Mouse (Mus musculus) T-helper 2 cell (primary cell): ENCODE measurements around the gene Agfg1.

ENCODE experiments used
- in situ Hi-C: fragments of 300-600 bp; cut with MboI, MseI; formaldehyde crosslinking; loops from one replicate; pipeline ENCODE4 v1.15.1; 2025; ENCODE audit warnings: high pct_unique_total_duplicates

The Agfg1 gene

DNA sequence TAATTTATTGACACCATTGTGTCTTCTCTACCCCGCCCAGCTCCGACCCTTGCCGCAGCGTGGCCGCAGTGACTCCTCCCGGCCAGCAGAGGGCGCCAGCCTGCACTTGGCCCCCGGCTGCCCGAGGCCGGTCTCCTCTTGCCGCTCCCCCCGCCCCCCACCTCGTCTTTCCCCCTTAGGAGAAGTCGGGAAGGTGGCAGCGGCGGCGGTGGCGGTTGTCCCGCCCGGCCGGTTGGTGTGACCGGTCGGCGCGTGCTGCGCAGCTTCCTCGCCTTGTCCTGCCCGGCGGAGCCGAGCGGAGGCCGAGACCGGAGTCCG lies at the start of gene Agfg1:
Gene Agfg1 (plus strand): TSS at position 188 of the 318 bp plus-strand sequence.
- in situ Hi-C loops: no loop called here

DNA sequence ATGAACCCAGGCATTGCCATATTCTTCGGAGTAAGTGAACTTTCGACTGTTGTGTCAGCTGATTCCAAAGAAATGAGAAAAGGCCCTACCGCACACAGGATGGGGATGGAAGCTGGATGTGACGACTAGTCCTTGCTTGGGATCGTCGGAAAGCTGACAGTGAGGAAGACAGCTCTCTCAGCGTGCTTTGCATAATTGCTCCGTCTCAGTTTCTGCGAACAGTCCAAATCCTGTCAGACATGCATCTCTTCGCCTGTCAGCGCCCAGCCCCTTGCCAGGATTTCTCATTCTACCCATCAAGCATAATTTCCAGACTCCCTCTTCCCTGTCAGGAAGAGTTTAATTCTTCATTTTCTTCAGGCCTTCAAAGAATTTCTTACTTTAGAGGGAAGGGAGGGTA lies 48.2 kb upstream of the Agfg1 start:
- in situ Hi-C loops: loop anchor here (25.0 kb wide), 1 partner anchor 921 kb away; no protein-coding TSS in a partner anchor

DNA sequence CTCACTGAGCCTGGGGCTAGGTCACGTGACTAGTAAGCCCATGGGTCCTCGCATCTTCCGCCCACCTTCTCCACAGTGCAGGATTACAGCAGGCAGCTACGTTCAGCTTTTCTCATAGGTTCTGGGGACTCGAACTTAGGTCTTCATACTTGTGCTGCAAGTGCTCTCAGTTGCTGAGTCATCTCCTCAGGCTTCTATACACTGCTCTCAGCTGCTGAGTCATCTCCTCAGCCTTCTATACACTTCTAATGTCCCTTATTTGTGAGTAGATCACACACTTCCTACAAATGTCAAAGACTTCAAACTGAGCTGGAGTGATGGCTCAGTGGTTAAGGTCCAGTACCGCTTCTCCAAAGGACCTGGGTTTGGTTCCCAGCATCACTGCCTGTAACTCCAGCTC lies 47.0 kb upstream of the Agfg1 start:
- in situ Hi-C loops: loop anchor here (25.0 kb wide), 1 partner anchor 920 kb away; no protein-coding TSS in a partner anchor

DNA sequence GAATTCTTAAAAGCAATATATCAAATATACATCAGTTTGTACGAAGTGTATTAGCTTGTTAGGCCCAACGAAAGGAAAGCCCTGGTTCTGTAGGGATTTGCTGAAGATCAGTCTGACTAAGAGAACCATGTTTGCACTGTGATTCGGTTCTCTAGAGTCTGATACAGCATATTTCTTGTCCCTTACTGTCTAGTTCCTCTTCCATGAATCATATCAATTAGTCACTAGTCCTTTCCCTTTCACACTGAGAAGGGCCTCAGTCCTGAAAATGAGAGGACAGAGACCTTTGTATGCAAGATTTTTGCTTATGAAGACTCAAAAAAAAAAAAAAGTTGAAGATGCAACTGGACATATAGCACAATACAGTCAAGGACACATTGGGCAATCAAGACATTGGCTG lies 46.2 kb upstream of the Agfg1 start:
- in situ Hi-C loops: loop anchor here (25.0 kb wide), 1 partner anchor 919 kb away; no protein-coding TSS in a partner anchor

DNA sequence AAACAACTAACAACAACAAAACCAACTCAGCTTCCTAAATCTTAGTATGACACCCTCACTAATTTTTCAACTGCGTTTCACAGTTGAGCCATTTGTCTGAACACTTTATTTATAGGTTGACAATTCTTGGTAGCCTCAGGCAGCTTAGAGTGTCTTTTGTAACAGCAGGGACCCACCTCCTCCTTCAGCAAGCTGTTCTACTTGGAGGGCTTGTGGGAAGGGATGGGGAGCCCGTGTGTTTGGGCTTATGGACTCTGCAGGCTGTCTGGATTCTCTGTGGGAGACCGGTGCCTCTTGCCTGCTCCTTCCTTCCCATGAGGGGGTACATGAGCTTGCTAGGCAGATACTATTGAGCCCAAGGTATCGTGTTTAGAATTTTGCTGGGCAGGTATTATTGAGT lies 45.3 kb upstream of the Agfg1 start:
- in situ Hi-C loops: loop anchor here (25.0 kb wide), 1 partner anchor 918 kb away; no protein-coding TSS in a partner anchor

DNA sequence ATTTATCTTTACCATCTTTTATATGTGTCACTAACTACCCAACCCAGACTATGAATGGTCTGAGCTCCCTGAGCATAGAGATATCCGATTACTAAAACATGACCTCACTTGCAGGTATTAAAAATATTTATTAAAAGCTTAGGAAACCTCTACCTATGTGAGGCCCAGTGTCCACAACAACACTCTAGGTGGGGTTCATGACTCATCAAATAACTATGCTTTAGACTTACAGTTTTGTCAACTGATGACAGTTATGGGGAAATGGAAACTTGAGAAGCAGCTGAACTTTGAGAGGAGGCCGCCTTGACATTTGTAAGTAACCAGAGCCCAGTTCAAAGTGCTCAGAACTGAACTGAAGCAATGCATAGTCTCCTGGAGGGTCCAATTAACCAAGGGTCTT lies 44.1 kb upstream of the Agfg1 start:
- in situ Hi-C loops: loop anchor here (25.0 kb wide), 1 partner anchor 917 kb away; no protein-coding TSS in a partner anchor

DNA sequence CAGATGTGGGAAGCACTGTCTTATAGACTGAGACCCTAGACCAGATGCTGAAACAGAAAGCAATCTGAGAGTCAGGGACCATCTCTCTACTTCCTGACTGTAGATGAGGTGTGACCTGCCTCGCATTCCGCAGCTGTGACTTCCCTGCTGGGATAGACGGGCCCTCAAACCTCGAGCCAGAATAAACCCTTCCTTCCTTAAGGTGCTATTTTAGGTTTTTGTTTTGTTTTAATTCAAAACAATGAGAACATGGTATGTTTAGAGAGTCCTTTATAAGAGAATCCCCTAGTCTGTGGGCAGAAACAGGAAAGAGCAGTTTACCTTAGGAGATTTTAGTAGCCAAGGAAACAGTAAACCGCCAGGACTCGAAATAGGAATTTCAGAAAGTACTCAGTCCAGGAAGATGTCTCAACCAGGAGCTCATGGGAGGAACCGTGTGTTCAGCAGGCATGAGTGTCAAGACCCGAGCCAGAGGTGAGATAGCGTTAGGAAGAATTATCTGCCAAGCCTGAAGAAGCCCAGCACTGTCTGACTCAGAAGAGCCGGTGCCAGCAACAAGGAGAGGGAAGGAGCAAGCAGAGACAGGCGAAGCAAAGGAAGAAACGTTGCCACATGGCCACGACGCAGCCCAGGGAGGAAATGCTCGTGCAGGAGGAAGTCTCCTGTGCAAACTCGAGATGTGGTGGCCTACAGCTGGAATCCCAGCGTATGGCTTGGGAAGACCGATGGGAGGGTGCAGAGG lies 43.4 kb upstream of the Agfg1 start:
- in situ Hi-C loops: loop anchor here (25.0 kb wide), 1 partner anchor 916 kb away; no protein-coding TSS in a partner anchor

DNA sequence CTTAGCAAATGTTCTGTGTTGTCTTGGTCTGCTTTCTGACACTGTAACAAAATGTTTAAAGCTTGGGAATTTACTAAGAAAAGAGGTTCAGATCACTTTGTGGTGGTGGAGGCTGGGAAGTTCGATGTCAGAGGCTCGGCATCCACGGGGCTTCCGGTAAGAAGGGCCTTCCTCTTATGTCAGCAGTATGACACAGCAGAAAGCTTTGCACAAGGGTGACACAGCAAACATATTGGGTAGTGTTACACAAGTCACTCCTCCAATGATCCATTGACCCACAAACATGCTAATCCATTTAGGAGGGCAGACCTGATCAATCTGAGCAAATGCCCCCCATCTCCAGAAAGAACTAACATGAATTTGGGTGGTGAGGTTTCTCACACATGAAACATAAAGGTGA lies 42.2 kb upstream of the Agfg1 start:
- in situ Hi-C loops: loop anchor here (25.0 kb wide), 1 partner anchor 915 kb away; no protein-coding TSS in a partner anchor

DNA sequence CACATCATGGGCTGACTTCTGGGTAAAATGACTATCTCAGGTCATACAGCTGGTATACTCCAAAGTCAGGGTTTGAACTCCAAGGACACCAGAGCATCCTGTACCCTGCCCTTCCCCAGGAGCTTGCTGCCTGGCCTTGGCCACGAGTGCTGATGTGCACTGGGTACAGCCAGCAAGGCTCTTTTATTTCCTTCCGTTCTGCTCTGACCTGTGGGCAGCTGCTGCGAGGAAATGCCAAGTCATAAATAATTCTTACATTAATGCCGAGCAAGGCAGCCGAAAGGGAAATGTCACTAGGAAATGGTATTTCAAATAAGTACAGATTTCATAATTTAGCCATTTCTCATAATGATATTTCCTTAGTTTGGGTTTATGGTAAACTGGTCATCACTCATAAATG lies 41.0 kb upstream of the Agfg1 start:
- in situ Hi-C loops: loop anchor here (25.0 kb wide), 1 partner anchor 914 kb away; no protein-coding TSS in a partner anchor

DNA sequence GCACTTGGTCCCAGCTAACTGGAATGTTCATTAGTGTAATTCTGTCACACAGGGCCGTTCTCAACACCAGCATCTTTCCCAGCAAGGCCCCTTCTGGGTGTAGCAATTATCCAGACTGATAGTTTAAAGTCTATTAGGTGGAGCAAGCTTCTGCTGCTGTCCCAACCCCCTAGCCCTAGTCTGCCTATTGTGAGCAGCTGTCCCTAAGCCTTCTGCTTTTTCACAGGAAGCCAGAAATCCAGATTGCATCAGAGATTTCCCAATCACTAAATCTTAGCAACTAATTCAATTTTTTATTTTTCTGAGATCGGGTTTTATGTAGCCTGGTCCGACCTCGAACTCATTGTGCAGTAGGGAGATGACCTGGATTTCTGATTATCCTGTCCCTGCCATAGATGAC lies 40.4 kb upstream of the Agfg1 start:
- in situ Hi-C loops: loop anchor here (25.0 kb wide), 1 partner anchor 913 kb away; no protein-coding TSS in a partner anchor

DNA sequence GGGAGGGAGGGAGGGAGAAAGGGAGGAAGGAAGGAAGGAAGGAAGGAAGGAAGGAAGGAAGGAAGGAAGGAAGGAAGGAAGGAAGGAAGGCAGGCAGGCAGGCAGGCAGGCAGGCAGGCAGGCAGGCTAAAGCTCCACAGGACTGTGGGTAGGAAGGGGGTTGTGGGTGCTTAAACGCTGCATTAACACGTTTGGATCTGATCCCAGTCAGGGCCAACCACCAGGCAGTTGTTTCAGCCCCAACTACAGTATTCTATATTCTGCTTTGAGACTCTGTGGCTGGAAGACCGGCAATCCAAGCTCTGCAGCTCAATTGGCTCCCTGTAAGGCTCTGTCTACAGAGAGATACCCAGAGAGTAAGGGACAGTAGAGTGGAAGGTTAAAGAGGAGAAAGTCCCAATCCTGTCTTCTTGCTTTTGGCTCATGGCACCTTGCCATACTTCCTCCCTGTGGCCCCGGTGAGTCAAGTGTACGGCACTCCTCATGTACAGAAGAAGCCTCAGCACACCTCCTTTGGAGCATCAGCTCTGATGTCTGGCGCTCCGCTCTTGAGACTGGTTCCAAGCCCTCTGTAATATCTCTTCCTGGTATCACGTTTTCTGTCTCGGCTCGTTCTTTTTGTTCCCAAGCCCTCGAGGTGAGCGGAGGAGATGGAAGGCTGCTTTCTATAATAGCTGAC lies 38.0 kb upstream of the Agfg1 start:
- in situ Hi-C loops: no loop called here

DNA sequence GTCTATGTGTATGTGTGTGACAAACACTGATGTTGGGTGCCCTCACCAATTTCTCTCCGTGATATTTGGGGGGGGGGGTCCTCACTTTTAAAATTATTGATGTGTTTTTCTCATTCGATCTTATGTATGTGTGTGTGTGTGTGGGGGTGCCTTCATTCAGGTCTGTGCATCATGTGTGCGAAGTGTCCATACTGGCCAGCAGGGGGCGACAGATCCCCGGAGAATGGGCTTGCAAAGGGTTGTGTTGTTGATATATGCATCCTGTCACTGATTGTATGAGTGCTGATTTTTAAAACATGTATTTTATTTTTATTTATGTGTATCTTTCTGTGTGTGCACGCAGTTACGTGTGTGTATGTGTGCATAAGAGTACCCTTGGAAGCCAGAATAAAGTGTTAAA lies 35.7 kb upstream of the Agfg1 start:
- in situ Hi-C loops: no loop called here

DNA sequence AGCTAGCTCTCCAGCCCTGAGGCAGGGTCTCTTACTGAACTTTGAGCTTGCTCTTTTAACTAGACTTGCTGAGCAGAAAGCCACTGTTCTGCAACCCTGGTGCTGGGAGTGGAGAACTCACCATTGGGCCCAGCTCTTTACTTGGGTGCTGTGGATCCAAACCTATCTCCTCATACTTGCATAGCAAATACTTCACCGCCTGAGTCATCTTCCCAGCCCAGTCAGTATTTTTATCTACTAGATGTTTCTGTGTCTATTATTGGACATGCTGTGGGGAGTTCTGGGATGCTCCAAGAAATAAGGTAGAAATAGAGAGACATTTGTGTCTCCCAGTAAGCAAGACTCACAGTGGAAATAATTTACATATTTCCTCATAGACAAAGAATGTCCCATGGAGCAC lies 35.2 kb upstream of the Agfg1 start:
- in situ Hi-C loops: no loop called here

DNA sequence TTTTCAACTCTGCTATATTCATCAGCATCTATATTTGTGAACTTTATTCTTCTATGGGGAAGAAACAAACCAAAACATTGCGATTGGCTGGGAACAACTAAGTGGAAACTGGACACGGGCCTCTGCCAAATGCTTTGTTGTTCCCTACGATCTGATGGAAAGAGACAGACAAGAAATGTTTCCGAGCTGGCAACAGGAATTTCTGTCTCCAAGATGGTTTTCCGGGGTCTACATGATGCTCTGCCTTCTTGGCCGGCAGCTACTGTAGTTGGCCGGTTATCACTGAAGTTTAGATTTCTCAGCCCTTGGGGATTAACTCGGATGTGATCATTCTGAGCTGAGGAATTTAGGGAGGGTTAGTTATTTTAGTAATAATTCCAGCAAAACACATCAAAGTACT lies 32.9 kb upstream of the Agfg1 start:
- in situ Hi-C loops: no loop called here

DNA sequence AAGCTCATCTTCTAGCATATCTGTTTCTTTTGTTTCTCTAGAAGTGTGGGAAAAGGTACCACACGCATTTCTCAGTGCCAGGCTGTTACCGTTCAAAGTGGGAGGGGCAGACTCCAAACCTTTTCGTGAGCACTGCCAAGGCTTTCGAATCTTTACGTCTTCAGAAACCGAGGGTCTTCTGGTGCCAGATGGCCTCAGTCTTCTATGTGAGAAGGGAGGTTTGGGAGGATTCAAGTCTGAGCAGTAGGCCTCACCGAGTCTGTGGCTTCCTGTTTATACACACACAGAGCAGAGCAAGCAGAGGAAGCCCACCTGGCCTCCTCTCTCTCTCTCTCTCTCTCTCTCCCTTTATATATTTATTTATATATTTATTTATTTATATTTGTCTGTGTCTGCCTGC lies 32.1 kb upstream of the Agfg1 start:
- in situ Hi-C loops: no loop called here

DNA sequence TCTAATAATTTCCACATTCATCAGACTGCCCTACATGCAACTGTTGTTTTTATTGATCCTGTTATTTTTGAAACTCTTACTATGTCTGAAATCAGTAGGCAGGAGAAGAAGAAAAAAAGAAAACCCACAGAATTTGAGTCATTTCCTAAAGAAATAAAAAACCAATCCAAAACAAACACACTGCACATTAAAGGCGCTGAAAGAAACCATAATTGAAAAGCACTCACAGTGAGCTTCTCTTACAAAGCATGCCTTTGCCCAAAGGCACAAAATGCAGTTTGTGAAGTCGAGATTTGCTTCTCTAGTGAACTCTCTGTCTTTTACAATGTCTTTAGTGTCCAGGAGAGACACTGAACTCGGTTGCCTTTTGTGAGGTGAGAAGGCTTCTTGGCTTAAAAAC lies 30.7 kb upstream of the Agfg1 start:
- in situ Hi-C loops: no loop called here

DNA sequence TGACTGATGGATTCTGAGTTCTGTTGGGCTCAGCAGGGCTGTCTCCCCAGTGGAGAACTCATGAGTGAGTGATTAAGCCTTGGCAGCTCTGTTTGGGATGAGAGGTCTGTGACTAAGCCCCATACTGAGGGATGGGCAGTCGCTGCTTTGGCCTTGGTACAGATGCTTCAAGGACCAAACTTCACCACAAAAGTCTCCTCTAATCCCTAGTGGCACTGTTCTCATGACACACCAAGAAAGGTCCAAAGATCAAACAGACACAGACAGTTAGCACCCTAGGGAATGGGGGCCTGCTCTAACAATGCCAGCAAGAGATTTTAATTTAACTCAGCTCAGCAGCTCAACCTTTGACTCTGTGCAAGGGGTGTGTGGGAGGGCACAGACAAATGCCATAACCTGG lies 27.5 kb upstream of the Agfg1 start:
- in situ Hi-C loops: no loop called here

DNA sequence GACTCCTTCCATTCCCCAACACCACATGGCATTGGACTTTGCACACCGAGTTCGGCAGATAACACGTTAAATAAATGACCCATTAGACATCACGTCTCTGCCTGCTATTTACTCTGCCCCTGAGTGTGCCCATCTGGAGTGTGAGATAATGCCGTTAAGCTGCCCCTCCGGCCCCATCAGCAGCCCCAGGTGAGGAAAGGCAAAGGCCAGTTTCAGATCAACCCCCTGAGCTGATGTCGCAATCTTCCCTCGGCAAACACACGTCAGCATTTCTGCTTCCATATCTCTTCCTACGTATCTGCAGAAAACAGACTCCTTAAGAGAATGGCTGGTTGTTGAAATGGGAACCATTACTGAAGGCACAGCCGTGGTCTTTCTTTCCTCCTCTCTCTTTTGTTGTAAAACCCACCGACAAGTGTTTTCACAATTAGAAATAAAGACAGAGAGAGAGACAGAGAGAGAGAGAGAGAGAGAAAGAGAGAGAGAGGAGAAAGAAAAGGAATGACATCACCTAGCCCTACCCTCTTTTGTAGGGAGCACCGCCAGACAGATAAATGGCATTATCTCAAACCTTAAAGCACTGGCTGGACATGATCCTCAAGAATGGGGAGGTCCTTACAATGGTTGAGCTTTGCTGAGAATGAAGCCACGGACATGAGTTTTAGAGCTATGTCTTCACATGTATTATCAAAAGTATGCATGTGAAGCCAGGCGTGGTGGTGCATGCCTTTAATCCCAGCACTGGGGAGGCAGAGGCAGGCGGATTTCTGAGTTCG lies 23.2 kb upstream of the Agfg1 start:
- in situ Hi-C loops: no loop called here

DNA sequence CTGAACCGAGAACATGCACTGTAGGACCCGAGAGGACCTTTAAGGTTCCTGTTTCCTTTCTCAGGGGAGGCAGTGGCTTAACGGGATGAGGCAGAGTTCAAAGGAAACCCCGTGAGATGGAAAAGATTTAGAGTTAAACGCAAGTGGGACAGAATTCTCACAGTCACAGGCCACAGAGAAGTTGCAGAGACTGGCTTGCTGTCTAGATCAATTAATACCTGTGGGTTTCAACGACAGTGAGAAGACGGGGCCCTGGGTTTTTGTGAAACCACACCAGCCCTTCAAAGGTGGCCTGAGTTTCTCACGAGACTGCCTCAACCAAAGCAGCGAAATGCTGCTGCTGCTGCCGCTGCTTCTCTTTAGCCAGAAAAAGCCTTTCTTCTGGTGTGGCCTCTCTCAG lies 19.9 kb upstream of the Agfg1 start:
- in situ Hi-C loops: no loop called here

DNA sequence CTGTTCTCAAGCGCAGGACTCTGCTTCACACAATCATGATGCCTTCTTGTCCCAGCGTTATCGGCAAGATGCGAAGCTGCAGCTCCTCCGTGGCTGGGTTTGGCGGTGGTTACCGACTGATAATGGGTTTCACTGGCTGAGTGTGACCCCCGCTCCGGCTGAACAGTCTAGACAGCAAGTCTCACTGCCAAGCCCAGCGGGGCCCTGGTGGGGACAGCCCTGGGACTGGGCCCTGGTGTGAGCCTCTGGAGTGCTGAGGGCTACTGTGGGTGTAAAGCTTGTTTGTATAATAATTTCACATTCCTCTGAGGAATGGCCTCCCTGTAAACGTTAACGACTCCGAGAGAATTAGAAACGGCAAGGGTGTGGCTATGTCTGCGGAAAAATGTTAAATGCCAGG lies 19.1 kb upstream of the Agfg1 start:
- in situ Hi-C loops: no loop called here

DNA sequence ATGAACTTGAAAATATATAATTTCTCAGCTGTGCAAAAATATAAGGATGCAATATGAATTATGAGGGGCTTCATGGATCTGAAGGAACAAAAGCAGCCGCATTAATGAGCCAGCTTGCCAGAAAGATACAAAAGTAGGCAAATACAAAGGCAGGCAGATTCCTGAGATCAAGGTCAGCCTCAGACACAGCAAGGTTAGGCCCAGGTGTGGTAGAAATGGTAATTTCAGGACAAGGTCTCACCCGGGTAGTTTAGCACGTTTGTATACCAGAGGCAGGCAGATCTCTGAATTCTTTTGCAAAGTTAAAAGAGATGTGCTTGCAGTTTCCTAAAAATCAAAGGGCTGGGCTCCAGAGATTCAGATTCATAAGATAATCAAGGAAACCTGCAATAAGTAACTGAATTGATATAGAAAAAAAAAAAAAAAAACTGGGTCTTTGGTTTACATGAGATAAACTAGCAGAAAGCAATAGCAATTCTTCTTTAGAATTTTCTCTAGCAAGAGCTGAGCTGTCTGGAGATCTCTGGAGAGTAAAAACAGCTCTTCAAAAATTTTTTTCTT lies 18.6 kb upstream of the Agfg1 start:
- in situ Hi-C loops: no loop called here

DNA sequence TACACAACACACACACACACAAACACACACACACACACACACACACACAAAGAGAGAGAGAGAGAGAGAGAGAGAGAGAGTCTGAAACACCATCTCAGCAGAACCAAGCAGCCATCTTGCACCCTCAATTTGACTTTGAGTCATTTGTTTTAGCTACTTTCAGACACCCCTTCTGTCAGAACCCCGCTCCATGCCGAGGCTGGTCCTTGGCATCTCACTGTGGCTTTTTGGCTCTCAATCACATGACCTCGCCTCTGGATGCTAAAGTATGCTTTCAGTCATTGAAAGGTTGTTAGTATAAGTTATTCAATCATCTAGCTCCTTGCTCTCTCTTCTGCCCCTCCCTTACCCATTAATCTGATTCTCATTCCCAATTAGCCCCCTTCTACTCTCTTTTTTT lies 17.4 kb upstream of the Agfg1 start:
- in situ Hi-C loops: no loop called here
